Mouse (Mus musculus): ENCODE data around the gene Krtap5-2. TPM values are rescaled to one million over a fixed set of nuclear protein-coding genes. Genes with fewer than 3 reads are reported as not detected.
A peak's percentile ranks its signal among the peaks of the same experiment; 100 is the strongest.
"Not testable (repeated sequence)": the region's sequence is repeated elsewhere in the genome, so short reads cannot be mapped to it uniquely, and the experiment has no call there.

Krtap5-2 gene
- polyA plus RNA-seq (2011; ENCODE audit: insufficient read depth, insufficient read length, low read depth, missing spikeins): not detected in 2 replicates

GRCm38 (mm10) chr7:142175905-142176304, at the start of gene Krtap5-2:
Krtap5-2 (minus strand) TSS chr7:142176005.
- H3K27me3 ChIP-seq (ENCODE audit: control insufficient read depth, insufficient read depth, low read length, poor library complexity, severe bottlenecking); H3K36me3 ChIP-seq (ENCODE audit: control insufficient read depth, insufficient read depth, low read length, poor library complexity, severe bottlenecking); H3K9me3 ChIP-seq (replicated peaks; ENCODE audit: control insufficient read depth, insufficient read depth, low read length, poor library complexity, severe bottlenecking); H3K9ac ChIP-seq (ENCODE audit: low read depth, poor library complexity, severe bottlenecking); H3K4me3 ChIP-seq (ENCODE audit: low read depth, low read length); H3K27ac ChIP-seq (ENCODE audit: insufficient read depth, low read length); H3K4me1 ChIP-seq (ENCODE audit: control insufficient read depth, insufficient read depth, low read length): not testable (repeated sequence)

- Histone ChIP-seq H3K9me3 (replicated peaks; ENCODE audit: control insufficient read depth, insufficient read depth, low read length, poor library complexity, severe bottlenecking) (peaks cover 17% of the 10 kb centered on the region), H3K27me3 (ENCODE audit: control insufficient read depth, insufficient read depth, low read length, poor library complexity, severe bottlenecking) (no peaks in the 10 kb centered on the region), H3K9ac (ENCODE audit: low read depth, poor library complexity, severe bottlenecking) (no peak overlapping the region), H3K36me3 (ENCODE audit: control insufficient read depth, insufficient read depth, low read length, poor library complexity, severe bottlenecking) (no peaks in the 10 kb centered on the region), H3K4me1 (ENCODE audit: control insufficient read depth, insufficient read depth, low read length) (no peaks in the 10 kb centered on the region), H3K27ac (ENCODE audit: insufficient read depth, low read length) (no peak overlapping the region), H3K4me3 (ENCODE audit: low read depth, low read length) (no peak overlapping the region)
- TF ChIP-seq CTCF (IDR thresholded peaks at IDR 0.05; ENCODE audit: low read depth, low read length): no peak
These were observed 48.7 kb upstream of the Krtap5-2 start for GRCm38 (mm10) chr7:142224518-142224917.

- H3K4me1 ChIP-seq (ENCODE audit: control insufficient read depth, insufficient read depth, low read length); H3K9me3 ChIP-seq (replicated peaks; ENCODE audit: control insufficient read depth, insufficient read depth, low read length, poor library complexity, severe bottlenecking); H3K27me3 ChIP-seq (ENCODE audit: control insufficient read depth, insufficient read depth, low read length, poor library complexity, severe bottlenecking); H3K4me3 ChIP-seq (ENCODE audit: low read depth, low read length); H3K36me3 ChIP-seq (ENCODE audit: control insufficient read depth, insufficient read depth, low read length, poor library complexity, severe bottlenecking); H3K27ac ChIP-seq (ENCODE audit: insufficient read depth, low read length); H3K9ac ChIP-seq (ENCODE audit: low read depth, poor library complexity, severe bottlenecking): not testable (repeated sequence)
These were observed 36.3 kb upstream of the Krtap5-2 start for GRCm38 (mm10) chr7:142212136-142212535.

- H3K9ac ChIP-seq (ENCODE audit: low read depth, poor library complexity, severe bottlenecking): no peak within 1 kb of the TSS
- no peak within 1 kb of the TSS for H3K27ac ChIP-seq (ENCODE audit: insufficient read depth, low read length)
- no peaks in the 10 kb centered on the region for H3K9me3 ChIP-seq (replicated peaks; ENCODE audit: control insufficient read depth, insufficient read depth, low read length, poor library complexity, severe bottlenecking)
- H3K4me3 ChIP-seq (ENCODE audit: low read depth, low read length): no peak within 1 kb of the TSS
- H3K36me3 ChIP-seq (ENCODE audit: control insufficient read depth, insufficient read depth, low read length, poor library complexity, severe bottlenecking): no peaks in the 10 kb centered on the region
- peaks cover 5% of the 10 kb centered on the region for H3K4me1 ChIP-seq (ENCODE audit: control insufficient read depth, insufficient read depth, low read length)
- TF ChIP-seq EP300 (IDR thresholded peaks at IDR 0.05; ENCODE audit: insufficient read depth, low read depth, low read length): no peak
- no peak for TF ChIP-seq CTCF (IDR thresholded peaks at IDR 0.05; ENCODE audit: low read depth, low read length)
- TF ChIP-seq POLR2A (IDR thresholded peaks at IDR 0.05; ENCODE audit: insufficient read depth, low read length): no peak
- no peaks in the 10 kb centered on the region for H3K27me3 ChIP-seq (ENCODE audit: control insufficient read depth, insufficient read depth, low read length, poor library complexity, severe bottlenecking)
These were observed 35.8 kb upstream of the Krtap5-2 start, which contains the start of gene Gm7579 for GRCm38 (mm10) chr7:142211559-142211958. Gm7579 (plus strand) TSS chr7:142211859.

- H3K4me1 ChIP-seq (ENCODE audit: control insufficient read depth, insufficient read depth, low read length); H3K9me3 ChIP-seq (replicated peaks; ENCODE audit: control insufficient read depth, insufficient read depth, low read length, poor library complexity, severe bottlenecking); H3K27me3 ChIP-seq (ENCODE audit: control insufficient read depth, insufficient read depth, low read length, poor library complexity, severe bottlenecking); H3K9ac ChIP-seq (ENCODE audit: low read depth, poor library complexity, severe bottlenecking); H3K4me3 ChIP-seq (ENCODE audit: low read depth, low read length); H3K36me3 ChIP-seq (ENCODE audit: control insufficient read depth, insufficient read depth, low read length, poor library complexity, severe bottlenecking): not testable (repeated sequence)
- peak overlapping the region; percentile 55 for H3K27ac ChIP-seq (ENCODE audit: insufficient read depth, low read length)
- TF ChIP-seq EP300 (IDR thresholded peaks at IDR 0.05; ENCODE audit: insufficient read depth, low read depth, low read length): 0 out of 2 replicates have a peak, but pooled peaks have one; percentile 22
These were observed 31.1 kb upstream of the Krtap5-2 start for GRCm38 (mm10) chr7:142206891-142207290.

- Histone ChIP-seq H3K9ac (ENCODE audit: low read depth, poor library complexity, severe bottlenecking) (no peak overlapping the region), H3K27ac (ENCODE audit: insufficient read depth, low read length) (no peak overlapping the region), H3K9me3 (replicated peaks; ENCODE audit: control insufficient read depth, insufficient read depth, low read length, poor library complexity, severe bottlenecking) (no peaks in the 10 kb centered on the region), H3K36me3 (ENCODE audit: control insufficient read depth, insufficient read depth, low read length, poor library complexity, severe bottlenecking) (no peaks in the 10 kb centered on the region), H3K27me3 (ENCODE audit: control insufficient read depth, insufficient read depth, low read length, poor library complexity, severe bottlenecking) (no peaks in the 10 kb centered on the region), H3K4me1 (ENCODE audit: control insufficient read depth, insufficient read depth, low read length) (peaks cover 5% of the 10 kb centered on the region), H3K4me3 (ENCODE audit: low read depth, low read length) (no peak overlapping the region)
- TF ChIP-seq EP300 (IDR thresholded peaks at IDR 0.05; ENCODE audit: insufficient read depth, low read depth, low read length): no peak
- TF ChIP-seq CTCF (IDR thresholded peaks at IDR 0.05; ENCODE audit: low read depth, low read length): no peak
These were observed 29.7 kb upstream of the Krtap5-2 start for GRCm38 (mm10) chr7:142205488-142205887.

- Histone ChIP-seq H3K4me3 (ENCODE audit: low read depth, low read length) (no peak within 1 kb of the TSS), H3K27ac (ENCODE audit: insufficient read depth, low read length) (no peak within 1 kb of the TSS), H3K4me1 (ENCODE audit: control insufficient read depth, insufficient read depth, low read length) (no peaks in the 10 kb centered on the region), H3K36me3 (ENCODE audit: control insufficient read depth, insufficient read depth, low read length, poor library complexity, severe bottlenecking) (no peaks in the 10 kb centered on the region), H3K27me3 (ENCODE audit: control insufficient read depth, insufficient read depth, low read length, poor library complexity, severe bottlenecking) (no peaks in the 10 kb centered on the region), H3K9ac (ENCODE audit: low read depth, poor library complexity, severe bottlenecking) (no peak within 1 kb of the TSS), H3K9me3 (replicated peaks; ENCODE audit: control insufficient read depth, insufficient read depth, low read length, poor library complexity, severe bottlenecking) (no peaks in the 10 kb centered on the region)
- no peak for TF ChIP-seq CTCF (IDR thresholded peaks at IDR 0.05; ENCODE audit: low read depth, low read length)
- TF ChIP-seq POLR2A (IDR thresholded peaks at IDR 0.05; ENCODE audit: insufficient read depth, low read length): no peak
- no peak for TF ChIP-seq EP300 (IDR thresholded peaks at IDR 0.05; ENCODE audit: insufficient read depth, low read depth, low read length)
These were observed 25.3 kb upstream of the Krtap5-2 start, which contains the start of gene Krtap5-3 for GRCm38 (mm10) chr7:142201064-142201463. Krtap5-3 (plus strand) TSS chr7:142201364.
